Mouse (Mus musculus): Measurements from ENCODE around the gene Prok1. TPM values are rescaled to one million over a fixed set of nuclear protein-coding genes. Genes with fewer than 3 reads are reported as not detected.
A peak's percentile ranks its signal among the peaks of the same experiment; 100 is the strongest.

Gene Prok1
- polyA plus RNA-seq, 1 experiment: 10.8 TPM

DNA sequence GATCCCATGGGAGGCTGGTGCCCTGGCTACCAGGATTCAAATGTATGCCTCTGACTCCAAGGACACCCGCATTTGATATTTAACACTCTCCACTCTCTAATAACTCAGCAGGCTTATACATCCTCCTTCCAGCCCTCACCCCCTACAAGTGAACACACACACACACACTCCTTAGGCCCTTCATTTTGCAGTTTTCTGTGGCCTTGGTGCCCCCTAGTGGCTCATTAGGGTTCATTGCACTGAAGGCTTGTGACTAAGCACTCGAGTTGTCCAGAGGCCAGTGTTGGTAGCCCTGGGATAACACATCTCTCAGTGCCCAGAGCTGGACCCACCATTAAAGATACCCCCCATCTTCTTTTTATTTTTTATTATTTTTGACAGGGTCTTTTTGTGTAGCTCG is 34.3 kb upstream of the Prok1 start:
- Histone ChIP-seq H3K4me3 (ENCODE audit: insufficient read depth, low read depth, low read length) (no peak overlapping the region), H3K27me3 (replicated peaks; ENCODE audit: control insufficient read depth, insufficient read depth, low read length) (no peaks in the 10 kb centered on the region), H3K27ac (ENCODE audit: insufficient read depth, low read depth, low read length) (no peak overlapping the region), H3K36me3 (ENCODE audit: control insufficient read depth, insufficient read depth, low read length) (no peaks in the 10 kb centered on the region), H3K4me1 (ENCODE audit: control insufficient read depth, insufficient read depth, low read length) (peaks cover 6% of the 10 kb centered on the region; the same call in 1 of the 2 replicates)
- peak; percentile 91 for TF ChIP-seq CTCF (conservative IDR thresholded peaks at IDR 0.05; ENCODE audit: insufficient read depth, insufficient read length, low read depth, low read length)
- no peak for TF ChIP-seq POLR2A (IDR thresholded peaks at IDR 0.05; ENCODE audit: low read depth, low read length)
- DNase-seq: peak; percentile 82
- 8% methylated on average over 3 of the region's 3 CpGs for WGBS

DNA sequence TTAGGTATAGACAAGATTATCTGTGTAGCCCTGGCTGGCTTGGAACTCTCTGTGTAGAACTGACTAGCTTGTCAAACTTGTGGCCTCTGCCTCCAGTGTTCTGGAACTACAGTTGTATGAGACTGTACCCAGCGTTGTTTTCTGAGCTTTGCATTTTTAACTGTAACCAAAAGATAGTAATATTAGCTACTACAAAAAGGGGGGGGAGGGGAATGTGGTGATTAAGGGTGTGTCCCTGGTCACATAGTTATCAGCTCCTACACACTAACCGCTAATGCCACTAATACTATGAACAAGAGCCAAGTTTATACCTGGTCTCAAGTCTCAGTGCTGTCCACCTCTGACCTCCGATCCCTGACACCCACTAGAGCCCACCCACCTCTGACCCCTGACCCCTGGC is 32.9 kb upstream of the Prok1 start:
- Histone ChIP-seq H3K27ac (ENCODE audit: insufficient read depth, low read depth, low read length) (no peak overlapping the region), H3K36me3 (ENCODE audit: control insufficient read depth, insufficient read depth, low read length) (no peaks in the 10 kb centered on the region), H3K4me1 (ENCODE audit: control insufficient read depth, insufficient read depth, low read length) (no peaks in the 10 kb centered on the region), H3K4me3 (ENCODE audit: insufficient read depth, low read depth, low read length) (no peak overlapping the region), H3K27me3 (replicated peaks; ENCODE audit: control insufficient read depth, insufficient read depth, low read length) (no peaks in the 10 kb centered on the region)
- WGBS: 93% methylated on average over 3 of the region's 3 CpGs
- TF ChIP-seq POLR2A (IDR thresholded peaks at IDR 0.05; ENCODE audit: low read depth, low read length) (no peak), CTCF (conservative IDR thresholded peaks at IDR 0.05; ENCODE audit: insufficient read depth, insufficient read length, low read depth, low read length) (no peak)
- no peak for DNase-seq

DNA sequence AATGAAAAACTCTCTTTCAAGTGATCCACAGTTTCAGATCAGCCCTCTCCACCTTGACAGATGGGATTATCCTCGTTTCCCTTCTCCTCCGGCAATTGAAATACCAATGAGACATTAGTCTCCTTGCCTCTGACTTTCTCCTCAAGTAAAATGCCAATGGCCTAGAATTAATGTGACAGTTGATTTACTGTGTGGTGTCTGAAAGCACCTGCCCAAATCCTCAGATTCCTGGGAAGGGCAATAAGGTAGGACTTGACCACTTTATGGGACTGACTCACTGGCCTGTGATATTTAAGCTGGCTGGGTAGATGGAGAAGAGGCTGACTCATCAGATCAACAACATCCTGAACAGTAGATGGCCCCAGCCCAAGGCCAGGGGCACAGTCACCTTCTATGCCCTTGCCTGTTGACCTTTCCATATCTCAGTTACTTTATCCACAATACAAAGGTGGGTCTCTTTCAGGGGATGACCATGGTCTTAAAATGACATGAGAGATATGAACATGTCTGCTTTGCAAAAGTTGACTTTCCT is 27.4 kb upstream of the Prok1 start:
- H3K4me3 ChIP-seq (ENCODE audit: insufficient read depth, low read depth, low read length): no peak overlapping the region
- 0 out of 2 replicates have a peak, but pooled peaks cover under 1% of the 10 kb centered on the region for H3K4me1 ChIP-seq (ENCODE audit: control insufficient read depth, insufficient read depth, low read length)
- WGBS: 75% methylated on average over 2 of the region's 2 CpGs
- DNase-seq: no peak
- H3K27me3 ChIP-seq (replicated peaks; ENCODE audit: control insufficient read depth, insufficient read depth, low read length): no peaks in the 10 kb centered on the region
- no peak for TF ChIP-seq POLR2A (IDR thresholded peaks at IDR 0.05; ENCODE audit: low read depth, low read length)
- TF ChIP-seq CTCF (conservative IDR thresholded peaks at IDR 0.05; ENCODE audit: insufficient read depth, insufficient read length, low read depth, low read length): no peak
- no peak overlapping the region for H3K27ac ChIP-seq (ENCODE audit: insufficient read depth, low read depth, low read length)
- H3K36me3 ChIP-seq (ENCODE audit: control insufficient read depth, insufficient read depth, low read length): no peaks in the 10 kb centered on the region

DNA sequence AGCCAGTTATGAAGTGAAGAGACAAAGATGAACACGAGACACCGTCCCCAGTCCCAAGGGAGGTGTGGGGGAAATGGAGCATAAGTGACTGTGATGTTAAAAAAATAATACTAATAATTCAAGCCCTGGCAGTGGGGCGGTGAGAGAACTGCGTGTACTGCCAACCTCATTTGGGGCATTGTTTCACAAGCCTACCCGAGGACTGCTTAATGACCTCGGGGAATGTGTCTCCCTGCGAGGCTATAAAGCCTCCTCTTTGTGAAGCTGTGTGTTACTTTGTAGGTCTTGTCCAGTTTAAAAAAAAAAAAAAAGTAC is 22.3 kb upstream of the Prok1 start:
- Histone ChIP-seq H3K27me3 (replicated peaks; ENCODE audit: control insufficient read depth, insufficient read depth, low read length) (no peaks in the 10 kb centered on the region), H3K4me3 (ENCODE audit: insufficient read depth, low read depth, low read length) (no peak overlapping the region), H3K27ac (ENCODE audit: insufficient read depth, low read depth, low read length) (no peak overlapping the region; the same call in 1 of the 2 replicates), H3K36me3 (ENCODE audit: control insufficient read depth, insufficient read depth, low read length) (no peaks in the 10 kb centered on the region), H3K4me1 (ENCODE audit: control insufficient read depth, insufficient read depth, low read length) (peaks cover 9% of the 10 kb centered on the region; the same call in 1 of the 2 replicates)
- TF ChIP-seq POLR2A (IDR thresholded peaks at IDR 0.05; ENCODE audit: low read depth, low read length) (no peak), CTCF (conservative IDR thresholded peaks at IDR 0.05; ENCODE audit: insufficient read depth, insufficient read length, low read depth, low read length) (no peak)
- peak; percentile 49 for DNase-seq
- 28% methylated on average over 7 of the region's 7 CpGs for WGBS

DNA sequence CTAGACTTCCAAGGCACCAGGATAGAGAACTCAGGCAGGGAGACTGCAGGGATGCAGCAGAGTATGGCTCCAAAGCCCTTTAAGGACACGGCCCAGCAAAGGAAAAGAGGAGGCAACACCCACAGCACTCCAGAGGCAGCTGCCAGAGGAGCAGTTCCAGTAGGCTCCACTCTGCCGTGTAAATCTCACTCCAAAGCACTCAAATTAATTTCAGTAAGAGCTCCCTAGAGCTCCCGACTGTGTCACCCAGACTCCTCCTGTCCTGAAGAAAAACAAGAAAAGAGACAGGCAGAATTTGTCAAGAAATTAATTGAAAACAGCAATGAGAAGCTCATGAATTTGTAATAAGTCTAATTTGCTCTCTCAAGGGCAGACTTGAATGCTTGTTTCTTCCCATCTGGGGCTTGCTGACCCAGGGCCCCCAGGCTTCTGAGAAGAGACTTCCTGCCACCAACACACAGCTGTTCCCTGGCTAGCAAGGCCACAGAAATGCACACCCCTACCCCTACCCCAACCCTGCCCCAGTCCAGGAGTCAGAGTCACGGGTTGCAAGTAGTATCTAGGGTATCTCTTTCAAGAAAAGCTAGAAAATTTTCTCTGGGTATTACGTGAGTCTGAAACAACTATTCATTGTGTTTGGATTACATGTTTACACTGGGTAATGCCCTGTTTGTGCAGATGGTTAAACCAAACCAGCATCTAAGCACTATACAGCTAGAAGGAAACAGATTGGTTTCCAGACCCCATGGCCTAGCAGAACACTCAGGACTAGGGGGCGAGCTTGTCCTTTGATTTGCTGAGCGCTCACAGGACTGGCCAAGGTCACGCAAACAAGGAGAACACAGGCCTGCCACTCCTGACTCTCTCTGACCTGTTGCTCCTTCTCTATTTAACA is 21.7 kb upstream of the Prok1 start:
- peak; percentile 21 for DNase-seq

DNA sequence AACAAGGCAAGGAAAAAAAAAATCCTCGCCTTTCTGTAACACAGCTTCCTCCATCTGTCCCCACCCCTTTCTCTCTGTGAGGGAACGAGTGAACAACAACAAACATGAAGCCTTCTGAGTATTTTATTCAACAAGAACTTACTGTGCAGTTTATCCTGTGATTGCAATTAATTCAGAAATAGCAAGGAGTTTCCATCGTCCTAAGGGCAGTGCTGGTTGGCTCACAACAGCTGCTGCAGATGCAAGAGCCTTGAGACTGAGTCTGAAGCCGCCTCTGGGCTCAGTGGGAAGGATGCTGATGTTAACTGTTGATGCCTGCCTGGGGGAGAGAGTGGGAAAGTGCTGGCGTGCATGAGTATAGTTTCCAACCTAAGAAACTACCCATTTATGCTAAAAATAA is 18.4 kb upstream of the Prok1 start:
- no peak for TF ChIP-seq CTCF (conservative IDR thresholded peaks at IDR 0.05; ENCODE audit: insufficient read depth, insufficient read length, low read depth, low read length)
- no peak for TF ChIP-seq POLR2A (IDR thresholded peaks at IDR 0.05; ENCODE audit: low read depth, low read length)
- Histone ChIP-seq H3K4me1 (ENCODE audit: control insufficient read depth, insufficient read depth, low read length) (peaks cover 9% of the 10 kb centered on the region; the same call in 1 of the 2 replicates), H3K27ac (ENCODE audit: insufficient read depth, low read depth, low read length) (no peak overlapping the region), H3K36me3 (ENCODE audit: control insufficient read depth, insufficient read depth, low read length) (no peaks in the 10 kb centered on the region), H3K27me3 (replicated peaks; ENCODE audit: control insufficient read depth, insufficient read depth, low read length) (no peaks in the 10 kb centered on the region), H3K4me3 (ENCODE audit: insufficient read depth, low read depth, low read length) (no peak overlapping the region)
- no peak for DNase-seq
- WGBS: 65% methylated on average over 5 of the region's 5 CpGs

More for the DNA sequence above, 21.7 kb upstream of the Prok1 start:
- no peaks in the 10 kb centered on the region for H3K36me3 ChIP-seq (ENCODE audit: control insufficient read depth, insufficient read depth, low read length)
- H3K27ac ChIP-seq (ENCODE audit: insufficient read depth, low read depth, low read length): peak overlapping the region; percentile 24
- TF ChIP-seq POLR2A (IDR thresholded peaks at IDR 0.05; ENCODE audit: low read depth, low read length) (no peak), CTCF (conservative IDR thresholded peaks at IDR 0.05; ENCODE audit: insufficient read depth, insufficient read length, low read depth, low read length) (no peak)
- H3K4me3 ChIP-seq (ENCODE audit: insufficient read depth, low read depth, low read length): no peak overlapping the region
- 54% methylated on average over 8 of the region's 8 CpGs for WGBS
- peaks cover 9% of the 10 kb centered on the region; the same call in 1 of the 2 replicates for H3K4me1 ChIP-seq (ENCODE audit: control insufficient read depth, insufficient read depth, low read length)
- H3K27me3 ChIP-seq (replicated peaks; ENCODE audit: control insufficient read depth, insufficient read depth, low read length): no peaks in the 10 kb centered on the region

DNA sequence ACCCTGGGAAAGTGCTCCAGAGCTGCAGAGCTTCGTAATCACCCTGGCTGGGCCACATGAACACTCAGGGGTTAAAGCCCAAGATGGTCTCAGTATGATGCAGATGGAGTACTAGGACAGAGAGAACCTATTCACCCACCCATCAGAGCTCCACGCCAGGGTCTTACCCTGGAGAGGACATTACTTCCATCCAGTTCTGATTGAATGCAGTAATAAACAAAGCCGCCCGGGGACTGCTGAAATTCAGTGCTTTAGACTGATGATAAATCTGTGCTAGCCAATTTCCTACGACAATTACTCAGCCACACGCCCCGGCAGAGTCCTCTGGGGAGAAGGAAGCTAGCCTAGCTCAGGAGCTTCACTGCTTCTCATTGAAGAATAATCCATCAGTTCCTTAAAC is 17.2 kb upstream of the Prok1 start:
- DNase-seq: no peak
- no peak overlapping the region for H3K27ac ChIP-seq (ENCODE audit: insufficient read depth, low read depth, low read length)
- peaks cover 6% of the 10 kb centered on the region; the same call in 1 of the 2 replicates for H3K4me1 ChIP-seq (ENCODE audit: control insufficient read depth, insufficient read depth, low read length)
- H3K4me3 ChIP-seq (ENCODE audit: insufficient read depth, low read depth, low read length): no peak overlapping the region
- H3K27me3 ChIP-seq (replicated peaks; ENCODE audit: control insufficient read depth, insufficient read depth, low read length): no peaks in the 10 kb centered on the region
- no peaks in the 10 kb centered on the region for H3K36me3 ChIP-seq (ENCODE audit: control insufficient read depth, insufficient read depth, low read length)
- TF ChIP-seq POLR2A (IDR thresholded peaks at IDR 0.05; ENCODE audit: low read depth, low read length) (no peak), CTCF (conservative IDR thresholded peaks at IDR 0.05; ENCODE audit: insufficient read depth, insufficient read length, low read depth, low read length) (no peak)
- 62% methylated on average over 7 of the region's 7 CpGs for WGBS

Data from kidney, adult 2 months (tissue).